Comparison of ENCODE assay signal across 8 mouse cellular contexts in genomic region chr11:99024468-99025134, GRCm38 (mm10). TPM values are rescaled to one million over a fixed set of nuclear protein-coding genes. Genes with fewer than 3 reads are reported as not detected.
DNase-seq lines count a peak whose midpoint lies in the region; ATAC-seq and TF ChIP-seq lines count a peak whose summit lies in the region.

No protein-coding gene starts in this region.

- peaks cover 14% of the 10 kb centered on the region for H3K4me1 ChIP-seq in heart, embryonic 12.5 days (replicated peaks)
- peaks cover 5 to 10% of the 10 kb centered on the region in 2 experiments; a peak in 2 of 4 replicates for H3K4me1 ChIP-seq in ES-E14 (ENCODE audit: control insufficient read depth in 2 of 2, insufficient read depth in 2 of 2, low read length in 2 of 2, poor library complexity in 1 of 2)
- H3K4me1 ChIP-seq in heart, embryonic 16.5 days (ENCODE audit: control insufficient read depth, insufficient read depth, low read length): peaks cover 17% of the 10 kb centered on the region

- H3K27me3 ChIP-seq in heart, embryonic 12.5 days (replicated peaks): no peaks in the 10 kb centered on the region
- H3K27me3 ChIP-seq in heart, embryonic 16.5 days (ENCODE audit: control insufficient read depth, insufficient read depth, low read length): no peaks in the 10 kb centered on the region

- ATAC-seq in heart, embryonic 12.5 days (ENCODE audit: insufficient number of reproducible peaks, low FRiP score): no peak
- ATAC-seq in heart, embryonic 16.5 days (replicated peaks; ENCODE audit: extremely low read depth, insufficient read depth, low FRiP score): no peak

- in situ Hi-C loops in ES-E14 (cut with MboI; ENCODE audit: low sequenced_read_pairs in 2 of 2, unreplicated experiment in 2 of 2): loop anchor here in 1 of 2 experiments (25.0 kb wide), 2 partner anchors 787 to 1862 kb away; partner anchors contain the start of gene Tbkbp1

- 48% methylated on average over 18 of the region's 18 CpGs for WGBS in heart, embryonic 12.5 days
- WGBS in heart, embryonic 16.5 days: 39% methylated on average over 18 of the region's 18 CpGs
- 37% methylated on average over 18 of the region's 18 CpGs for WGBS in macrophage (ENCODE audit: missing documents)

- H3K36me3 ChIP-seq in heart, embryonic 12.5 days: peaks cover 24% of the 10 kb centered on the region
- H3K36me3 ChIP-seq in ES-E14 (ENCODE audit: control insufficient read depth, insufficient read depth, low read length, poor library complexity, severe bottlenecking) (peaks cover 20% of the 10 kb centered on the region), macrophage (ENCODE audit: inconsistent target) (no peaks in the 10 kb centered on the region)
- peaks cover 16% of the 10 kb centered on the region for H3K36me3 ChIP-seq in heart, embryonic 16.5 days (ENCODE audit: control insufficient read depth, insufficient read depth)

- H3K4me2 ChIP-seq in heart, embryonic 12.5 days: peak overlapping the region; percentile 57
- peak overlapping the region; percentile 73 for H3K4me2 ChIP-seq in heart, embryonic 16.5 days (ENCODE audit: low read depth, low read length)

- no peaks in the 10 kb centered on the region for H3K9me3 ChIP-seq in heart, embryonic 12.5 days (replicated peaks)
- H3K9me3 ChIP-seq in ES-E14 (ENCODE audit: control insufficient read depth, insufficient read depth, low read depth, low read length): no peaks in the 10 kb centered on the region
- H3K9me3 ChIP-seq in heart, embryonic 16.5 days (replicated peaks; ENCODE audit: control insufficient read depth, low read length): no peaks in the 10 kb centered on the region

- H3K27ac ChIP-seq in heart, embryonic 12.5 days (ENCODE audit: poor library complexity, severe bottlenecking): no peak overlapping the region
- no peak overlapping the region for H3K27ac ChIP-seq in ES-E14 (ENCODE audit: insufficient read depth, low read depth, low read length, poor library complexity, severe bottlenecking)
- peak overlapping the region; percentile 63 for H3K27ac ChIP-seq in heart, embryonic 16.5 days (ENCODE audit: low read length)
- peak overlapping the region; percentile 39 for H3K27ac ChIP-seq in macrophage

- peak overlapping the region; percentile 41 for H3K4me3 ChIP-seq in heart, embryonic 12.5 days
- peak overlapping the region; percentile 23 to 39; a peak in 2 of 4 replicates for H3K4me3 ChIP-seq in ES-E14 (ENCODE audit: insufficient read depth in 1 of 2, low read depth in 1 of 2, low read length in 2 of 2, poor library complexity in 1 of 2, severe bottlenecking in 1 of 2)
- H3K4me3 ChIP-seq in heart, embryonic 16.5 days (ENCODE audit: low read length): peak overlapping the region; percentile 89
- H3K4me3 ChIP-seq in macrophage (ENCODE audit: inconsistent target): peak overlapping the region; percentile 88

- peaks cover 44% of the 10 kb centered on the region for H3K79me2 ChIP-seq in macrophage (ENCODE audit: inconsistent target)

- no peak for DNase-seq in heart, adult 11 months
- DNase-seq in ES-E14 (ENCODE audit: low read depth, low spot score): no peak
- DNase-seq in layer of hippocampus, postnatal 14 days (ENCODE audit: low spot score in 2 of 2): no peak
- no peak for DNase-seq in frontal cortex, adult 2 months (ENCODE audit: extremely low spot score in 1 of 2, low spot score in 1 of 2)
- no peak for DNase-seq in spleen, postnatal 36 days (ENCODE audit: low spot score in 2 of 2)

- H3K9ac ChIP-seq in heart, embryonic 12.5 days: peak overlapping the region; percentile 39; the same call in 1 of the 2 replicates
- H3K9ac ChIP-seq in ES-E14 (ENCODE audit: insufficient read depth, low read depth, low read length, poor library complexity, severe bottlenecking): no peak overlapping the region; the same call in 1 of the 2 replicates
- peak overlapping the region; percentile 63 for H3K9ac ChIP-seq in heart, embryonic 16.5 days (ENCODE audit: low read length)

TF ChIP-seq in ES-E14, 5 proteins besides CTCF, POLR2A, EP300 and RAD21:
- TF ChIP-seq CHD2 (IDR thresholded peaks at IDR 0.05; ENCODE audit: low read depth, low read length): peak; percentile 8; the same call in 1 of the 2 replicates
- TF ChIP-seq HCFC1 (IDR thresholded peaks at IDR 0.05; ENCODE audit: borderline replicate concordance, insufficient read depth, low read length): no peak

RNA-seq across cellular contexts. Expression of gene Top2a, which starts 0.6 kb away (rescaled TPM):
- 196 and 201 TPM in 2 replicates for polyA plus RNA-seq in heart, embryonic 12.5 days (2016; fragmentation: Nextera tagmentation; extraction: Ambion mirVana)
- total RNA-seq in ES-E14 (2012; rRNA removed): 353 and 381 TPM in 2 replicates
- polyA plus RNA-seq in heart, embryonic 16.5 days (2015; fragmentation: Nextera tagmentation; extraction: Ambion mirVana): 162 and 179 TPM in 2 replicates
- 10 to 100 TPM in 20 of 26 experiments, 1 to 10 TPM in 6; 3.9 to 89.6 (median 20.7) TPM for total RNA-seq in macrophage (2018; cell fraction: chromatin; rRNA removed)
- 10 to 100 TPM in 22 of 26 experiments, 1 to 10 TPM in 4; 7.9 to 28.0 (median 13.8) TPM for total RNA-seq in macrophage (2018; cell fraction: cytosol; rRNA removed)
- 10 to 100 TPM in 22 of 26 experiments, 1 to 10 TPM in 4; 8.0 to 84.7 (median 15.3) TPM for total RNA-seq in macrophage (2018; cell fraction: nucleus; rRNA removed)
- 5.8 to 44.5 TPM (median 27.0 TPM) in 3 replicates for polyA plus RNA-seq in macrophage (2018)
- total RNA-seq in layer of hippocampus, postnatal 14 days (2021): 1 to 10 TPM; 8.1 to 9.8 TPM
- 2.1 and 3.1 TPM in 2 replicates for polyA plus RNA-seq in frontal cortex, adult 2 months (2012; rRNA removed)

RNA-seq across cellular contexts. Expression of gene Igfbp4, which starts 16.4 kb away (rescaled TPM):
- 371 and 382 TPM in 2 replicates for polyA plus RNA-seq in heart, embryonic 12.5 days (2016; fragmentation: Nextera tagmentation; extraction: Ambion mirVana)
- 31.5 and 38.8 TPM in 2 replicates for total RNA-seq in ES-E14 (2012; rRNA removed)
- polyA plus RNA-seq in heart, embryonic 16.5 days (2015; fragmentation: Nextera tagmentation; extraction: Ambion mirVana): 377 and 385 TPM in 2 replicates
- total RNA-seq in macrophage (2018; cell fraction: chromatin; rRNA removed): 10 to 100 TPM in 13 of 26 experiments, 1 to 10 TPM in 13; 2.5 to 93.6 (median 10.5) TPM
- total RNA-seq in macrophage (2018; cell fraction: cytosol; rRNA removed): 100 to 1,000 TPM in 13 of 26 experiments, 10 to 100 TPM in 13; 17.4 to 207 (median 70.4) TPM
- total RNA-seq in macrophage (2018; cell fraction: nucleus; rRNA removed): 100 to 1,000 TPM in 4 of 26 experiments, 10 to 100 TPM in 21, 1 to 10 TPM in 1; 8.7 to 248 (median 41.6) TPM
- 50.8 to 246 TPM (median 226 TPM) in 3 replicates for polyA plus RNA-seq in macrophage (2018)
- 100 to 1,000 TPM in 1 of 2 experiments, 10 to 100 TPM in 1; 93.6 to 121 TPM for total RNA-seq in layer of hippocampus, postnatal 14 days (2021)
- 64.3 and 86.3 TPM in 2 replicates for polyA plus RNA-seq in frontal cortex, adult 2 months (2012; rRNA removed)

RNA-seq across cellular contexts. Expression of gene Gjd3, which starts 41.8 kb away (rescaled TPM):
- 3.5 and 3.9 TPM in 2 replicates for polyA plus RNA-seq in heart, embryonic 12.5 days (2016; fragmentation: Nextera tagmentation; extraction: Ambion mirVana)
- total RNA-seq in ES-E14 (2012; rRNA removed): 0.27 and 1.7 TPM in 2 replicates
- polyA plus RNA-seq in heart, embryonic 16.5 days (2015; fragmentation: Nextera tagmentation; extraction: Ambion mirVana): 4.1 and 4.5 TPM in 2 replicates
- not detected for total RNA-seq in macrophage (2018; cell fraction: chromatin; rRNA removed)
- total RNA-seq in macrophage (2018; cell fraction: cytosol; rRNA removed): not detected
- not detected for total RNA-seq in macrophage (2018; cell fraction: nucleus; rRNA removed)
- not detected in 3 replicates for polyA plus RNA-seq in macrophage (2018)
- total RNA-seq in layer of hippocampus, postnatal 14 days (2021): 1 to 10 TPM; 2.2 TPM
- 2.9 and 3.3 TPM in 2 replicates for polyA plus RNA-seq in frontal cortex, adult 2 months (2012; rRNA removed)

Comparison
In these comparisons a context has a peak if more than half of its experiments do, and no peak if none do; other contexts are left out.
1. H3K27ac ChIP-seq: peak in heart, embryonic 16.5 days (single experiment) and macrophage (single experiment); none in heart, embryonic 12.5 days (single experiment) and ES-E14 (single experiment).
2. H3K4me3 ChIP-seq: peak in every context shown above with its lines; median percentile 89 in heart, embryonic 16.5 days; 88 in macrophage; 41 in heart, embryonic 12.5 days; 31 in ES-E14.